Mouse (Mus musculus) stomach, postnatal 0 days (tissue): Measurements from ENCODE around the gene Dync1h1. TPM values are rescaled to one million over a fixed set of nuclear protein-coding genes. Genes with fewer than 3 reads are reported as not detected.

ENCODE experiments used
- ATAC-seq: fragments of 200-750 bp; cut with Nextera tagmentation; 2 replicates; pipeline ENCODE4 v1.8.0; 2017; ENCODE audit not compliant: low FRiP score, low TSS enrichment
- DNase-seq: peaks from one replicate; pipeline ENCODE4 v3.0.0-alpha.2; 2016; ENCODE audit warnings: low spot score
- H3K27ac ChIP-seq: fragments of 300-500 bp; sonication (generic); replicated peaks from 2 replicates; pipeline ENCODE4 v1.5.1; 2014; ENCODE audit warnings: mild to moderate bottlenecking, control low read depth
- H3K27me3 ChIP-seq: fragments of 300-500 bp; sonication (generic); 2 replicates; pipeline ENCODE4 v1.6.1; 2014; ENCODE audit warnings: low read length; ENCODE audit not compliant: control insufficient read depth, insufficient read depth
- H3K36me3 ChIP-seq: fragments of 300-500 bp; sonication (generic); 2 replicates; pipeline ENCODE4 v1.6.1; 2014; ENCODE audit warnings: low read length, mixed read lengths; ENCODE audit not compliant: control insufficient read depth, insufficient read depth
- H3K4me1 ChIP-seq: fragments of 300-500 bp; sonication (generic); replicated peaks from 2 replicates; pipeline ENCODE4 v1.6.1; 2014; ENCODE audit warnings: antibody characterized with exemption; ENCODE audit not compliant: control insufficient read depth, insufficient read depth
- H3K4me2 ChIP-seq: fragments of 300-500 bp; sonication (generic); replicated peaks from 2 replicates; pipeline ENCODE4 v1.6.1; 2014; ENCODE audit warnings: low read depth, mild to moderate bottlenecking, control low read depth, moderate library complexity
- H3K4me3 ChIP-seq: fragments of 300-500 bp; sonication (generic); 2 replicates; pipeline ENCODE4 v1.5.1; 2014; ENCODE audit warnings: low read depth, low read length, control low read depth
- H3K9ac ChIP-seq: fragments of 300-500 bp; sonication (generic); 2 replicates; pipeline ENCODE4 v1.6.1; 2014; ENCODE audit warnings: mild to moderate bottlenecking, low read length, control low read depth, mixed read lengths
- H3K9me3 ChIP-seq: fragments of 300-500 bp; sonication (generic); 2 replicates; pipeline ENCODE4 v1.6.1; 2016; ENCODE audit warnings: low read length; ENCODE audit not compliant: control insufficient read depth
- CTCF ChIP-seq: IDR thresholded peaks from 2 replicates; pipeline ENCODE4 v1.5.1; 2016; ENCODE audit warnings: antibody characterized with exemption, low read depth, mild to moderate bottlenecking, moderate library complexity
- EP300 ChIP-seq: optimal IDR thresholded peaks from 2 replicates; pipeline ENCODE3; 2016; ENCODE audit warnings: antibody characterized with exemption
- WGBS: fragments of 180-500 bp; shearing (Covaris S2); extraction: QIAGEN DNeasy Blood & Tissue Kit; methylation state at CpG from one replicate; pipeline ENCODE4 v1.1.7; 2014; 5-methylcytosine and 5-hydroxymethylcytosine counted together
- polyA plus RNA-seq: library from polyadenylated mRNA; unstranded; fragments of >200 nt; fragmentation: Nextera tagmentation; extraction: Ambion mirVana; gene quantifications from 2 replicates; pipeline ENCODE4 v1.2.1, GENCODE M21; 2015

Gene Dync1h1
- polyA plus RNA-seq, 1 experiment from 2014 or later: 22.3 TPM

DNA sequence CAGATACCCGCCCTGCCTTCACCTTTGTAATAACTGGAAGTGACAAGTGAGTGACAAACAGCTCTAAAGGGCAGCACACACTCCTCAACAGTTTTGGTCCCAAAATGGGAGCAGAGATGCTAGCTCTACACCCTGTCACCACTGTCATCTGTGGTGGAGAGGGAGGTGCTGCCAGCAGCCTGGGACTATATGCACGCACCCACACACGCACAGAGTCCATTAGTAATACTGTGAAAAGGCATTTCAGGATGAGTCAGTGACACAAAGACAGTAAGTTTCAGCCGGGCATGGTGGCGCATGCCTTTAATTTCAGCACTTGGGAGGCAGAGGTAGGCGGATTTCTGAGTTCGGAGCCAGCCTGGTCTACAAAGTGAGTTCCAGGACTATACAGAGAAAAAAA lies 43.1 kb upstream of the Dync1h1 start:
- TF ChIP-seq CTCF (no peak), EP300 (no peak)
- H3K36me3 ChIP-seq: peaks cover 43% of the 10 kb centered on the region
- DNase-seq (no peak), ATAC-seq (no peak)
- no peaks in the 10 kb centered on the region for H3K27me3 ChIP-seq
- H3K4me2 ChIP-seq: no peak overlapping the region
- H3K4me1 ChIP-seq: no peaks in the 10 kb centered on the region
- H3K9ac ChIP-seq: no peak overlapping the region
- H3K4me3 ChIP-seq: no peak overlapping the region
- no peaks in the 10 kb centered on the region for H3K9me3 ChIP-seq
- 92% methylated on average over 7 of the region's 7 CpGs for WGBS
- H3K27ac ChIP-seq: no peak overlapping the region

- 80% methylated on average over 11 of the region's 11 CpGs for WGBS
- no peak overlapping the region for H3K9ac ChIP-seq
- no peak for TF ChIP-seq CTCF
- TF ChIP-seq EP300: no peak
- ATAC-seq (peak; percentile 30; the same call in 1 of the 2 replicates), DNase-seq (no peak)
- no peak overlapping the region for H3K27ac ChIP-seq
- no peaks in the 10 kb centered on the region for H3K9me3 ChIP-seq
- H3K4me3 ChIP-seq: no peak overlapping the region
- no peak overlapping the region for H3K4me2 ChIP-seq
- H3K36me3 ChIP-seq: peaks cover 28% of the 10 kb centered on the region
- H3K4me1 ChIP-seq: no peaks in the 10 kb centered on the region
- H3K27me3 ChIP-seq: no peaks in the 10 kb centered on the region
These were observed 37.9 kb upstream of the Dync1h1 start for GRCm38 (mm10) chr12:110563383-110563782.

DNA sequence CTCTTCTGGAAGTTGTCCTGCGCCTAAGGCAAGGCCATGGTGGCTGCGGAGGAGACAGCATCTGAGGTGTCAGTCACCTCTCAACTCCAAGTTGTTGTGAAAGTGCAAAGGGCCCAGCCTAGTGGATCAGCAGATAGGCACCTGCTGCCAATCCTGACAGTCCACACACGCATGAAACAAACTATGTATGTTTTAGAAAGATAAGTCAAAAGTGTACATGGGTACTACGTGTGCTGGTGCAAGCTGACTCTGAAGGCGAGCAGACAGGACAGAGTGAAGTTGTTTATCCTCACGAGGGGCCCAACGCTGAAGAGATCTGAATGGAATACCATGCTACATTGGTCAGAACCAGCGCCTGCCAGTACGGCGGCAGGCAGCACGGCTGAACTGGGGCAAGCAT lies 36.4 kb upstream of the Dync1h1 start:
- DNase-seq (no peak), ATAC-seq (no peak)
- Histone ChIP-seq H3K4me1 (no peaks in the 10 kb centered on the region), H3K4me3 (no peak overlapping the region), H3K27me3 (no peaks in the 10 kb centered on the region), H3K9ac (no peak overlapping the region), H3K36me3 (peaks cover 31% of the 10 kb centered on the region), H3K4me2 (no peak overlapping the region), H3K27ac (no peak overlapping the region), H3K9me3 (no peaks in the 10 kb centered on the region)
- no peak for TF ChIP-seq EP300
- WGBS: 89% methylated on average over 11 of the region's 11 CpGs

GRCm38 (mm10) chr12:110566366-110566765 lies 34.9 kb upstream of the Dync1h1 start:
- Histone ChIP-seq H3K4me2 (no peak overlapping the region), H3K4me1 (no peaks in the 10 kb centered on the region), H3K9ac (no peak overlapping the region), H3K9me3 (no peaks in the 10 kb centered on the region), H3K27ac (no peak overlapping the region), H3K36me3 (peaks cover 32% of the 10 kb centered on the region), H3K4me3 (no peak overlapping the region), H3K27me3 (no peaks in the 10 kb centered on the region)
- DNase-seq (no peak), ATAC-seq (no peak)
- TF ChIP-seq EP300 (no peak), CTCF (0 out of 2 replicates have a peak, but pooled peaks have one; percentile 2)
- 90% methylated on average over 9 of the region's 9 CpGs for whole genome bisulfite sequencing

DNA sequence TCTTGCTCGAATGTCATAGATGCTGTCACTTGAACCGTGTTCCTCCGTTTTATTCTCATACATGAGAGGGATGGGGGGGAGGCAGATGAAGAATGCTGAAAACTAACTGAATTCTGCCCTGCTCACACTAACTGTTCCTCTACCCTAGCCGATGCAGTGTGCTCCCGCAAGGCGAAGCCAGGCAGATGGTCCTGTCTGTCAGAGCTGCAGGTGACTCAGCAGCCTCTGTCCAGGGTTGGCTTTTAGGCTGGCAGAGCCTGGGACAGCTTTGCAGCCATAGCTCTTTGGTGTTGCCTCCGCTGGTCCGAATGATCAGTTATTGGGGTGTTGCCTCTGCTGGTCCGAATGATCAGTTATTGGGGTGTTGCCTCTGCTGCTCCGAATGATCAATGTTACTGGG lies 30.2 kb upstream of the Dync1h1 start:
- H3K9ac ChIP-seq: no peak overlapping the region
- no peak overlapping the region for H3K4me3 ChIP-seq
- DNase-seq: no peak
- 93% methylated on average over 10 of the region's 10 CpGs for WGBS
- no peak overlapping the region for H3K4me2 ChIP-seq
- TF ChIP-seq CTCF (no peak), EP300 (no peak)
- H3K4me1 ChIP-seq: no peaks in the 10 kb centered on the region
- H3K9me3 ChIP-seq: no peaks in the 10 kb centered on the region
- H3K27ac ChIP-seq: no peak overlapping the region
- ATAC-seq: no peak
- H3K27me3 ChIP-seq: no peaks in the 10 kb centered on the region
- peaks cover 32% of the 10 kb centered on the region for H3K36me3 ChIP-seq

GRCm38 (mm10) chr12:110572351-110572750 lies 28.9 kb upstream of the Dync1h1 start:
- Histone ChIP-seq H3K9ac (no peak overlapping the region), H3K27ac (no peak overlapping the region), H3K36me3 (peaks cover 27% of the 10 kb centered on the region), H3K4me1 (no peaks in the 10 kb centered on the region), H3K4me2 (no peak overlapping the region), H3K9me3 (no peaks in the 10 kb centered on the region), H3K27me3 (no peaks in the 10 kb centered on the region), H3K4me3 (no peak overlapping the region)
- DNase-seq (no peak), ATAC-seq (no peak)
- no peak for TF ChIP-seq CTCF
- no peak for TF ChIP-seq EP300
- WGBS: 96% methylated on average over 4 of the region's 4 CpGs
